Mouse (Mus musculus) 3T3-L1 (cell line): Measurements from ENCODE around the gene Vwa8.
A peak's percentile ranks its signal among the peaks of the same experiment; 100 is the strongest.
"Not testable (repeated sequence)": the region's sequence is repeated elsewhere in the genome, so short reads cannot be mapped to it uniquely, and the experiment has no call there.

Experiments
- DNase-seq: peaks from one replicate; pipeline ENCODE4 v3.0.0-alpha.2; 2015; ENCODE audit warnings: low read depth, low spot score

Vwa8 gene

GRCm38 (mm10) chr14:78885915-78886534 is 37.2 kb downstream of the Vwa8 start:
- no peak for DNase-seq

GRCm38 (mm10) chr14:78886566-78887234 is 37.8 kb downstream of the Vwa8 start:
- peak; percentile 74 for DNase-seq

GRCm38 (mm10) chr14:78887494-78887893 is 38.6 kb downstream of the Vwa8 start:
- not testable (repeated sequence) for DNase-seq

- DNase-seq, result no peak
Observed at GRCm38 (mm10) chr14:78895496-78895895, 46.6 kb downstream of the Vwa8 start.

GRCm38 (mm10) chr14:78896252-78896651 is 47.4 kb downstream of the Vwa8 start:
- DNase-seq, result no peak

GRCm38 (mm10) chr14:78900770-78901169 is 51.9 kb downstream of the Vwa8 start:
- peak; percentile 91 for DNase-seq

GRCm38 (mm10) chr14:78908205-78908863 is 59.5 kb downstream of the Vwa8 start:
- DNase-seq, result no peak

GRCm38 (mm10) chr14:78912076-78912475 is 63.2 kb downstream of the Vwa8 start:
- DNase-seq, result no peak

GRCm38 (mm10) chr14:78914180-78914579 is 65.3 kb downstream of the Vwa8 start:
- DNase-seq, result no peak

- DNase-seq, result no peak
Observed at GRCm38 (mm10) chr14:78916691-78917090, 67.8 kb downstream of the Vwa8 start.

- peak; percentile 45 for DNase-seq
Observed at GRCm38 (mm10) chr14:78921219-78921618, 72.4 kb downstream of the Vwa8 start.

GRCm38 (mm10) chr14:78923631-78924030 is 74.8 kb downstream of the Vwa8 start:
- DNase-seq, result no peak

- no peak for DNase-seq
Observed at GRCm38 (mm10) chr14:78924755-78925537, 76.1 kb downstream of the Vwa8 start.

GRCm38 (mm10) chr14:78932094-78932493 is 83.2 kb downstream of the Vwa8 start:
- no peak for DNase-seq

- DNase-seq, result no peak
Observed at GRCm38 (mm10) chr14:78933399-78933798, 84.5 kb downstream of the Vwa8 start.

- peak; percentile 86 for DNase-seq
Observed at GRCm38 (mm10) chr14:78934596-78934995, 85.7 kb downstream of the Vwa8 start.

GRCm38 (mm10) chr14:78935796-78936195 is 86.9 kb downstream of the Vwa8 start:
- DNase-seq, result peak; percentile 96

GRCm38 (mm10) chr14:78941741-78942475 is 93.1 kb downstream of the Vwa8 start:
- DNase-seq, result no peak

GRCm38 (mm10) chr14:78955745-78956144 is 106.9 kb downstream of the Vwa8 start:
- no peak for DNase-seq

- DNase-seq, result no peak
Observed at GRCm38 (mm10) chr14:78970621-78971020, 121.8 kb downstream of the Vwa8 start.

GRCm38 (mm10) chr14:78972424-78972823 is 123.6 kb downstream of the Vwa8 start:
- DNase-seq, result no peak
